Mouse (Mus musculus): ENCODE results near the gene Crb1. TPM values are rescaled to one million over a fixed set of nuclear protein-coding genes. Genes with fewer than 3 reads are reported as not detected.

Gene Crb1
- polyA plus RNA-seq, 1 experiment = not detected

- H3K4me1 ChIP-seq (ENCODE audit: control insufficient read depth, insufficient read depth, low read length) = no peaks in the 10 kb centered on the region
- no peak overlapping the region for H3K27ac ChIP-seq (ENCODE audit: insufficient read depth, low read depth, low read length)
- H3K4me3 ChIP-seq (ENCODE audit: insufficient read depth, low read length) = no peak overlapping the region
- TF ChIP-seq CTCF (IDR thresholded peaks at IDR 0.05; ENCODE audit: low read depth, low read length) = no peak
- TF ChIP-seq POLR2A (IDR thresholded peaks at IDR 0.05; ENCODE audit: borderline replicate concordance, low read depth, low read length) = no peak
These were observed 84.9 kb downstream of the Crb1 start for GRCm38 (mm10) chr1:139292023-139292422.

DNA sequence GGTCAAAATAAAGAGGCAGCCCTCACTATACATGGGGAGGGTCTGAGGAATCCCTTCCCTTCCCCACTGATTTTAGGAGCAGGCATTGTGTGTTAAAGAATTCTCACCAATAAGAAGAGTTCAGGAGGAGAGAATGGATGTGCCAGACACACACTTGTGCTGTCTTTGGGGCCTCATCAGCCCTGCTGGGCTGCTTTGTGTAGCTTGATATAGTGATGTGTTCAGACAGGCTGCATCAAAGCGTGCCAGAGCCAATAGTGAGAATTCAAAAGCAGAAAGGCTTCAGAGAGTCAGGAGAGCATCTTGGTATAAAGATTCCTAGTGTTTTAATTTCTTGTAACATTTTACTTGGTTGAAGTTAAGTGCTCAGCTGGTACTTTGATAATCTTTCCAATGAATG, 85.3 kb downstream of the Crb1 start:
- no peak overlapping the region for H3K4me3 ChIP-seq (ENCODE audit: insufficient read depth, low read length)

GRCm38 (mm10) chr1:139276619-139277320, 100.1 kb downstream of the Crb1 start:
- Histone ChIP-seq H3K4me3 (ENCODE audit: insufficient read depth, low read length) (no peak overlapping the region), H3K27ac (ENCODE audit: insufficient read depth, low read depth, low read length) (no peak overlapping the region)
- no peak for TF ChIP-seq POLR2A (IDR thresholded peaks at IDR 0.05; ENCODE audit: borderline replicate concordance, low read depth, low read length)
- no peak for TF ChIP-seq CTCF (IDR thresholded peaks at IDR 0.05; ENCODE audit: low read depth, low read length)

More for the DNA sequence above, 85.3 kb downstream of the Crb1 start:
- H3K4me1 ChIP-seq (ENCODE audit: control insufficient read depth, insufficient read depth, low read length) = no peaks in the 10 kb centered on the region
- no peak for TF ChIP-seq POLR2A (IDR thresholded peaks at IDR 0.05; ENCODE audit: borderline replicate concordance, low read depth, low read length)
- TF ChIP-seq CTCF (IDR thresholded peaks at IDR 0.05; ENCODE audit: low read depth, low read length) = no peak
- no peak overlapping the region for H3K27ac ChIP-seq (ENCODE audit: insufficient read depth, low read depth, low read length)

DNA sequence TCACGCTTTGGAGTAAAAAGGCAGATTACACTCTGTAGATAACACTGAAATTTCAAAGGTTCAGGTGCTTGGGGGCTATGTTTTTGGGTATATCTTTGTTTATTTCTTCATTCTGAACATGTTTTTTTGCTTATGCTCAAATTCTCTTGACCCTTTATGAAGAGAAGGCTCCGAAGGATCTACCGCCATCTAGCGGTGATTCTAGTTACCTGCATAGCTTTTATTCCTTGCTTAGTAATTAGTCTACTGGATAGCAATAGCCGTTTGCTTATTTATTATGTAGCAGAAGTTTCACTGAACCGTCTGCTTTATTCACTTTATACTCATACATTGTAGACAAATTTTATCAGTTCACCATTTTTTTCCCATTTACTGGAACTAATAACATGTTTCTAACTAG, 109.1 kb downstream of the Crb1 start:
- Histone ChIP-seq H3K4me3 (ENCODE audit: insufficient read depth, low read length) (no peak overlapping the region), H3K27ac (ENCODE audit: insufficient read depth, low read depth, low read length) (no peak overlapping the region), H3K4me1 (ENCODE audit: control insufficient read depth, insufficient read depth, low read length) (no peaks in the 10 kb centered on the region)
- TF ChIP-seq CTCF (IDR thresholded peaks at IDR 0.05; ENCODE audit: low read depth, low read length) = no peak
- TF ChIP-seq POLR2A (IDR thresholded peaks at IDR 0.05; ENCODE audit: borderline replicate concordance, low read depth, low read length) = no peak

More at GRCm38 (mm10) chr1:139276619-139277320, 100.1 kb downstream of the Crb1 start:
- H3K4me1 ChIP-seq (ENCODE audit: control insufficient read depth, insufficient read depth, low read length) = no peaks in the 10 kb centered on the region

DNA sequence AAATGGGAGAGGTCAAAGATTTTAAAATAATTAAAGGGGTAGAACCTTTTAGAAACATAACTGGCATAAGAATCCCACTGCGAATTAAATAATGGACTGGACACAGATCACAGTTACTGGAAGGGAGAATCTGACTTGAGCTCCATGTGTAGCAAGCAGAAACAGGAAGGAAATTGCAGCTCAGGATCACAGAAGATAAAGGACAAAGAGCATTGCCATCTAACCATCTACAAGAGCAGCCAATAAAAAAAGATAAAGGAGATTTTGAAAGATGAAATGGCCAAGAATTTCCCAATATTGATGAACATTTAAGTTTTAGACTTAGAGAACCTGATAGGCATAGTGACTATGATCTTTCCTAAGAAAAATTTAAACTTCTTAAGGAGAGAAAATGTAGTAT, 112.7 kb downstream of the Crb1 start:
- no peak for TF ChIP-seq CTCF (IDR thresholded peaks at IDR 0.05; ENCODE audit: low read depth, low read length)
- no peak for TF ChIP-seq POLR2A (IDR thresholded peaks at IDR 0.05; ENCODE audit: borderline replicate concordance, low read depth, low read length)
- Histone ChIP-seq H3K4me3 (ENCODE audit: insufficient read depth, low read length) (no peak overlapping the region), H3K4me1 (ENCODE audit: control insufficient read depth, insufficient read depth, low read length) (0 out of 2 replicates have a peak, but pooled peaks cover 2% of the 10 kb centered on the region), H3K27ac (ENCODE audit: insufficient read depth, low read depth, low read length) (no peak overlapping the region)

- 0 out of 2 replicates have a peak, but pooled peaks cover 2% of the 10 kb centered on the region for H3K4me1 ChIP-seq (ENCODE audit: control insufficient read depth, insufficient read depth, low read length)
- H3K27ac ChIP-seq (ENCODE audit: insufficient read depth, low read depth, low read length) = no peak overlapping the region
- TF ChIP-seq POLR2A (IDR thresholded peaks at IDR 0.05; ENCODE audit: borderline replicate concordance, low read depth, low read length) (no peak), CTCF (IDR thresholded peaks at IDR 0.05; ENCODE audit: low read depth, low read length) (no peak)
- no peak overlapping the region for H3K4me3 ChIP-seq (ENCODE audit: insufficient read depth, low read length)
These were observed 113.7 kb downstream of the Crb1 start for GRCm38 (mm10) chr1:139263158-139263557.

GRCm38 (mm10) chr1:139255581-139255980, 121.3 kb downstream of the Crb1 start:
- no peak for TF ChIP-seq CTCF (IDR thresholded peaks at IDR 0.05; ENCODE audit: low read depth, low read length)
- TF ChIP-seq POLR2A (IDR thresholded peaks at IDR 0.05; ENCODE audit: borderline replicate concordance, low read depth, low read length) = no peak
- Histone ChIP-seq H3K4me1 (ENCODE audit: control insufficient read depth, insufficient read depth, low read length) (no peaks in the 10 kb centered on the region), H3K27ac (ENCODE audit: insufficient read depth, low read depth, low read length) (no peak overlapping the region), H3K4me3 (ENCODE audit: insufficient read depth, low read length) (no peak overlapping the region)

GRCm38 (mm10) chr1:139252041-139252440, 124.9 kb downstream of the Crb1 start:
- TF ChIP-seq POLR2A (IDR thresholded peaks at IDR 0.05; ENCODE audit: borderline replicate concordance, low read depth, low read length) (no peak), CTCF (IDR thresholded peaks at IDR 0.05; ENCODE audit: low read depth, low read length) (no peak)
- Histone ChIP-seq H3K27ac (ENCODE audit: insufficient read depth, low read depth, low read length) (no peak overlapping the region), H3K4me3 (ENCODE audit: insufficient read depth, low read length) (no peak overlapping the region)

DNA sequence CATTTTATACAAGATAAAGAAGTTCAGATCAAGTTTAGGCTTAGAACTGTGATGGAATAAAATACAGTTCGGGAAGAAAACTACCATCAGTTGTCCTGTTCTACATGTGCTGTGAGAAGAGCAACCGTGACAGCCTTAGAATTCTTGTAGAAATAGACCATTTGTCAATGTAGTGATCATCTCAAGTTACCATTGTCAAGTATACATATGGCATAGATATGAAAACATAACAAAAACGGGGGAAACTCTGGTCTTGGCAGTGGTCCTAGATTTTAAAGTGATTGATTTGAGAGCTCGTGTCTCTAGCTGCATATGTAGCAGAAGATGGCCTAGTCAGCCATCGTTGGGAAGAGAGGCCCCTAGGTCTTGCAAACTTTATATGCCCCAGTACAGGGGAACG, 127.7 kb downstream of the Crb1 start:
- no peak overlapping the region for H3K27ac ChIP-seq (ENCODE audit: insufficient read depth, low read depth, low read length)
- H3K4me1 ChIP-seq (ENCODE audit: control insufficient read depth, insufficient read depth, low read length) = no peaks in the 10 kb centered on the region
- H3K4me3 ChIP-seq (ENCODE audit: insufficient read depth, low read length) = no peak overlapping the region
- TF ChIP-seq CTCF (IDR thresholded peaks at IDR 0.05; ENCODE audit: low read depth, low read length) (no peak), POLR2A (IDR thresholded peaks at IDR 0.05; ENCODE audit: borderline replicate concordance, low read depth, low read length) (no peak)

More at GRCm38 (mm10) chr1:139252041-139252440, 124.9 kb downstream of the Crb1 start:
- H3K4me1 ChIP-seq (ENCODE audit: control insufficient read depth, insufficient read depth, low read length) = no peaks in the 10 kb centered on the region

- TF ChIP-seq POLR2A (IDR thresholded peaks at IDR 0.05; ENCODE audit: borderline replicate concordance, low read depth, low read length) (no peak), CTCF (IDR thresholded peaks at IDR 0.05; ENCODE audit: low read depth, low read length) (no peak)
- H3K4me3 ChIP-seq (ENCODE audit: insufficient read depth, low read length) = no peak overlapping the region
- H3K27ac ChIP-seq (ENCODE audit: insufficient read depth, low read depth, low read length) = no peak overlapping the region
These were observed 130.0 kb downstream of the Crb1 start for GRCm38 (mm10) chr1:139246723-139247380.

More at GRCm38 (mm10) chr1:139246723-139247380, 130.0 kb downstream of the Crb1 start:
- H3K4me1 ChIP-seq (ENCODE audit: control insufficient read depth, insufficient read depth, low read length) = no peaks in the 10 kb centered on the region

Data from bone marrow macrophage, adult 2 months (primary cell).